Mouse (Mus musculus) embryonic facial prominence, embryonic 12.5 days (tissue): ENCODE measurements around the gene Phpt1. TPM values are rescaled to one million over a fixed set of nuclear protein-coding genes. Genes with fewer than 3 reads are reported as not detected.

ENCODE experiments used
- ATAC-seq: fragments of 200-750 bp; cut with Nextera tagmentation; 2 replicates; pipeline ENCODE4 v1.8.0; 2017; ENCODE audit not compliant: insufficient number of reproducible peaks, insufficient read depth, low FRiP score, low TSS enrichment
- H3K27ac ChIP-seq: fragments of 300-500 bp; sonication (generic); 2 replicates; pipeline ENCODE4 v1.5.1; 2016; ENCODE audit warnings: mild to moderate bottlenecking
- H3K27me3 ChIP-seq: fragments of 300-500 bp; sonication (generic); 2 replicates; pipeline ENCODE4 v1.6.1; 2016; ENCODE audit warnings: mild to moderate bottlenecking, moderate library complexity
- H3K36me3 ChIP-seq: fragments of 300-500 bp; sonication (generic); 2 replicates; pipeline ENCODE4 v1.6.1; 2016; ENCODE audit warnings: mild to moderate bottlenecking
- H3K4me1 ChIP-seq: fragments of 300-500 bp; sonication (generic); 2 replicates; pipeline ENCODE4 v1.6.1; 2016
- H3K4me2 ChIP-seq: fragments of 300-500 bp; sonication (generic); replicated peaks from 2 replicates; pipeline ENCODE4 v1.6.1; 2016; ENCODE audit warnings: mild to moderate bottlenecking, moderate library complexity
- H3K4me3 ChIP-seq: fragments of 300-500 bp; sonication (generic); 2 replicates; pipeline ENCODE4 v1.5.1; 2016; ENCODE audit warnings: mild to moderate bottlenecking
- H3K9ac ChIP-seq: fragments of 300-500 bp; sonication (generic); 2 replicates; pipeline ENCODE4 v1.6.1; 2016; ENCODE audit warnings: mild to moderate bottlenecking, moderate library complexity
- H3K9me3 ChIP-seq: fragments of 300-500 bp; sonication (generic); 2 replicates; pipeline ENCODE4 v1.6.1; 2016; ENCODE audit warnings: mild to moderate bottlenecking, moderate library complexity
- WGBS: fragments of 180-500 bp; shearing (Covaris S2); methylation state at CpG from one replicate; pipeline ENCODE4 v1.1.7; 2016; 5-methylcytosine and 5-hydroxymethylcytosine counted together
- polyA plus RNA-seq: library from polyadenylated mRNA; unstranded; fragments of >200 nt; fragmentation: Nextera tagmentation; extraction: Ambion mirVana; gene quantifications from 2 replicates; pipeline ENCODE4 v1.2.1, GENCODE M21; 2016

Gene Phpt1
- polyA plus RNA-seq, 1 experiment from 2014 or later, result 156 TPM

DNA sequence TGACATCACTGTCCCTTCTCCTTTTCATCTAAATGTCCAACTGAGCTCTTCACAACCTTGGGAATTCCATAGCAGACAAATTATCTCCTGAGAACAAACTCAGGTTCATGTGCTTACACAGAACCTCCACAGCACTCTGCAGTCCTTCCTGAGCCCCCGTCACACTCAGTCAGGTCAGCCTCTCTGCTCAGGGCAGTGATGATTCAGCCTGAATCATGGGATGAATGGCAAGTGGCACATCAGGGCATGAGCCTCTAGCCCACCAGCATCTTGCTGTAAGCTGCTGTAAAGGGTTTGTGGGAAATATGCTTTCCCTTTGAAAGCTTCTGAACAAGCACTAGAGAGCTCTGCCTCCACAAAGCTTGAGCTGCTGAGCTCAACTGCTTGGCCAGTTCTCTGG lies 23.7 kb upstream of the Phpt1 start:
- Histone ChIP-seq H3K4me1 (no peaks in the 10 kb centered on the region), H3K9me3 (no peaks in the 10 kb centered on the region), H3K4me3 (no peak overlapping the region), H3K36me3 (peaks cover 91% of the 10 kb centered on the region), H3K27ac (no peak overlapping the region), H3K4me2 (no peak overlapping the region), H3K9ac (no peak overlapping the region), H3K27me3 (no peaks in the 10 kb centered on the region)
- WGBS, result 81% methylated on average over 1 of the region's 1 CpGs
- no peak for ATAC-seq

DNA sequence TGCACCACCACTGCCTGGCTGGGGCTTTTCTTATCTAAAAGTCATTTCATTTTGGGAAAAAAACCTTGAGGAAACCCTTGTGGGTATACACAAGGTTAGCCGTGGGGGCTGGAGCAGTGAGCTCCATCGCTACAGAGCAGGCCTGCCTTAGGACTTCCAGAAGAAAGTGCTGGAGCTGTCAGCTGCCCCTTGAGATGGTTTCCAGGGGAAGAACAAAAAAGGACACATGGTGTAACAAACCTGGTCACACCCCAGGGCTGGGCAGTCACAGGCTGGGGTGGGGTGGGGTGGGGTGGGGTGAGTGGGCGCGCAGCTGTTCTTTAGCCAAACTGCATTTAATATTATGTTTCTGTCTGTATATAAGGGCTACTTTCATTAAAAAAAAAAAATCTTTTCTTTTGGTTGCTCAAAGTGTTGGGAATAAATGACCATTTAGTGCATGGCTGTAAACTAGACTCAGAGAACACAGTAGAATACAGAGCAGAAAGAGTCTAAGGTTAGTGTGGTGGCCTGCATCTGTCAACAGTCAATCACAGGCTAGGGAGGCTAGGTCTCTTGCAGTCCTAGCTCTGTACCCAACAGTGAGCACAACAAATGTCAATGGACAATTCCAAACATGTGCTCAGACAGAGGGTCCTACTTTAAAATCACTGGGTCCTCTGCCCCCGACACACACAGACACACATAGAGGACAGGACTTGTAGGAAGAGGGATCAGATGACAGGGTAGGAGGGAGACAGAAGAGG lies 21.9 kb upstream of the Phpt1 start:
- no peak for ATAC-seq
- peaks cover 94% of the 10 kb centered on the region for H3K36me3 ChIP-seq
- 95% methylated on average over 5 of the region's 5 CpGs for WGBS

DNA sequence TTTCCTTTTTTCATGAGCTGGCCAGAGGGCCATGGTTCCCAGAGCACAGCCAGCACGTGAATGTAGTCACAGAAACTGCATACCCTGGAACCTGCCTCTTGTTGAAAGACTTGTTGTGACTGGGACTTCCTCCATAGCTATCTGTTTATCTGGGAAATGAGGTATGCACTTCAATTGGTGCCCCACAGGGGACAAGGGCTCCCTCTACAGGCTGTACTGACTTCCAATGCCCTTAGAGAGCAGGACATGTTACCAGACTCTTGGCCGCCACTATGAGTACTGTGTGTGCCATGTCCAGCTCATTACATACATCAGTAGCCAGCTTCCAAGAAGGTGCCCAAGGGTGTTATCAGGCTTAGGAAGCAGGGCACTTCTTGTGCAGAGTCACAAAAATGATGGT lies 16.8 kb upstream of the Phpt1 start:
- Histone ChIP-seq H3K27me3 (no peaks in the 10 kb centered on the region), H3K36me3 (peaks cover 87% of the 10 kb centered on the region), H3K4me2 (no peak overlapping the region), H3K9me3 (no peaks in the 10 kb centered on the region), H3K27ac (no peak overlapping the region), H3K9ac (no peak overlapping the region), H3K4me3 (no peak overlapping the region), H3K4me1 (no peaks in the 10 kb centered on the region)
- WGBS, result 77% methylated on average over 2 of the region's 2 CpGs
- no peak for ATAC-seq

More for the DNA sequence above, 21.9 kb upstream of the Phpt1 start:
- Histone ChIP-seq H3K27ac (no peak overlapping the region), H3K4me2 (no peak overlapping the region), H3K9ac (no peak overlapping the region), H3K4me1 (no peaks in the 10 kb centered on the region), H3K4me3 (no peak overlapping the region), H3K27me3 (no peaks in the 10 kb centered on the region), H3K9me3 (no peaks in the 10 kb centered on the region)

DNA sequence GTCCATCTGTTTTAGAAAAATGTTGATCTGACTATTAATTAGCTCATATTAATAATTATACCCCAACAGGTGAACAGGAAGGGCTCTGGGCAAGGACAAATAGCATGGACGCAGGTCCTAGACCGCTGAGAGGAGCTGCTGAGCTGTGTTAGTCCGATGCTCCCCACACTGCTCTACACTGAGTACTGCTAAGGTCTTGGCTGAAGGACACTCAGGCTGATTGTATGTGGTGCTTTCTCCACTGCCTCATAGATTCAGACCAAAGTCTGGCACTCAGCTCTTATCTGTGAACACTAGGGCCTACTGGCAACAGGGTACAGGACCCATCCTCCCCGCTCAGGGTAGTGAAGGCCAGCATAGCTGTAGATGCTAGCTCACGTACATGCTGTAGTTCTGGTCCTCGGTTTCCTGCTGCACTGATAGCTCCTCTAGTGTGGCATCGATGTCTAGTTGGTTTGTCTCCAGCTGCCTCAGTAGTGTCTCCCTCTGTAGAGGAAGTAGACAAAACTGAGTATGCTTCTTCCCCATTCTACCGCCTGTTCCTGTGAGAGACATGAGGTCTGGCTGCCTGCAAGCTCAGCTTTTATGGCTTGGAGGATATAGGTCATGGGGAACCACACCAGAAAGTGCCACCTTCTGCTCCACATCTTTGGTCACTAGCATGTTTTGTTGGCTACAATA lies 13.3 kb upstream of the Phpt1 start:
- WGBS, result 94% methylated on average over 8 of the region's 8 CpGs
- Histone ChIP-seq H3K4me2 (no peak overlapping the region), H3K36me3 (peaks cover 91% of the 10 kb centered on the region), H3K27ac (no peak overlapping the region), H3K4me1 (no peaks in the 10 kb centered on the region), H3K4me3 (no peak overlapping the region), H3K9me3 (no peaks in the 10 kb centered on the region), H3K9ac (no peak overlapping the region), H3K27me3 (no peaks in the 10 kb centered on the region)
- no peak for ATAC-seq

DNA sequence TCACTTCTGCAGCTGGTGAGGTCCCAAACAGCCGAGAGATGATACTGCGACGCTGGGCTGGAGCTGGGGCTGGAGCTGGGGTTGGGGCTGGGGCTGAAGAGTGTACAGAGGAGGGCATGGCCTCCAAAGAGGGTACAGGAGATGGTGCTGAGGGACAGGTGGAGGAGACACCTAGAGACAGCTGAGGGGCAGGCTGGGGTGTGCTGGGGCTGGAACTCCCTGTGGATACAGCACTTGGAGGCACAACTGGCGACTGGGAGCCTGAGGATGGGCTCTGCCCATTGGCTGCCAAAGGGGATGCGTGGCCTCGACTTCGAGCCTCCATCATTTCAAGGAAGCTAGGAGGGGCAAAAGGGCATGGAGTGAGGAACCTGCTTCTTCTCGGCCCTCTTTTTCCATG lies 12.3 kb upstream of the Phpt1 start:
- no peak overlapping the region for H3K4me3 ChIP-seq
- ATAC-seq, result no peak
- no peak overlapping the region for H3K4me2 ChIP-seq
- H3K4me1 ChIP-seq, result 0 out of 2 replicates have a peak, but pooled peaks cover 6% of the 10 kb centered on the region
- 89% methylated on average over 8 of the region's 8 CpGs for WGBS
- peaks cover 87% of the 10 kb centered on the region for H3K36me3 ChIP-seq
- H3K9me3 ChIP-seq, result no peaks in the 10 kb centered on the region
- H3K27ac ChIP-seq, result no peak overlapping the region
- H3K9ac ChIP-seq, result no peak overlapping the region
- no peaks in the 10 kb centered on the region for H3K27me3 ChIP-seq

DNA sequence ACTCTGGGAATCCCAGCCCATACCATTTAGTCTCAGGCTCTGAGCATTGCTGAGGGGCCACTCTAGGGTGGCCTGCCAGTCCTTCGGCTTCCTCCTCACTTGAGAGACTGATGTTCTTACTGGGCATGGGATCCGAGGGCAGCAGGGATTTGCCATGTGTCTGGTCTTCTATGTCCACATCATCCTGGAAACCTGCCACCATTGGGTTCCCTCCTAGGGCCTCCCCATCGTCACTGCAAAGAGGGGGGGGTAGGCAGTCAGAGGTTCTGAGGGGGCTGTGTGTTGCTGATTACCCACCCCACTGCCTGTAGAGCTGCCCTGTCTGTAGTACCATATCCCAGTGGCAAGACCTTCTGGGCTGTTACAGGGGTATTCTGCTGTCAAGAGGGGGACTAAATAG lies 10.6 kb upstream of the Phpt1 start:
- no peak overlapping the region for H3K4me2 ChIP-seq
- peaks cover 16% of the 10 kb centered on the region; the same call in 1 of the 2 replicates for H3K4me1 ChIP-seq
- H3K27me3 ChIP-seq, result peaks cover 8% of the 10 kb centered on the region
- no peak overlapping the region for H3K27ac ChIP-seq
- H3K36me3 ChIP-seq, result peaks cover 71% of the 10 kb centered on the region
- no peak for ATAC-seq
- WGBS, result 88% methylated on average over 3 of the region's 3 CpGs
- H3K4me3 ChIP-seq, result no peak overlapping the region
- no peak overlapping the region for H3K9ac ChIP-seq
- no peaks in the 10 kb centered on the region for H3K9me3 ChIP-seq

DNA sequence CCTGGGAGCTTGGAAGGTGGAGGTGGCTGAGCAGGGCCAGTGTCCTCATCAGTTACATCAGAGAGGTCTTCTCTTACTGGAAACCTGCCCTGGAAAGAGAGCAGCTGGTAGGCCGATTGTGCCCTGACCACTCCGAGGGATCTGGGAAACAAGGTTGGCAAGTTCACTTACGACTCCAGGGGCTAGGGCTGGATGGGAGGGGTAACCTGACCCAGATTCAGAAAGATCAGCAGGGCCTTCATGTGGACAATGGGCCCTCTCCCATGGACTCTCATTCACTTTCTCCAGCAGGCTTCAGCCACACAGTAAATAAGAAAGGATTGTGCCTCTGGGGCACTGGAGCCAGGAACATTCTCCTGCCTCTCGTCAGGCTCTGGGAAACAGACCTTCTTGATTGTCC lies 9.8 kb upstream of the Phpt1 start:
- no peak for ATAC-seq
- Histone ChIP-seq H3K4me2 (no peak overlapping the region), H3K27me3 (peaks cover 16% of the 10 kb centered on the region), H3K36me3 (peaks cover 65% of the 10 kb centered on the region), H3K9me3 (no peaks in the 10 kb centered on the region), H3K9ac (no peak overlapping the region), H3K4me3 (no peak overlapping the region), H3K4me1 (peaks cover 21% of the 10 kb centered on the region; the same call in 1 of the 2 replicates), H3K27ac (no peak overlapping the region)
- WGBS, result 80% methylated on average over 4 of the region's 4 CpGs

DNA sequence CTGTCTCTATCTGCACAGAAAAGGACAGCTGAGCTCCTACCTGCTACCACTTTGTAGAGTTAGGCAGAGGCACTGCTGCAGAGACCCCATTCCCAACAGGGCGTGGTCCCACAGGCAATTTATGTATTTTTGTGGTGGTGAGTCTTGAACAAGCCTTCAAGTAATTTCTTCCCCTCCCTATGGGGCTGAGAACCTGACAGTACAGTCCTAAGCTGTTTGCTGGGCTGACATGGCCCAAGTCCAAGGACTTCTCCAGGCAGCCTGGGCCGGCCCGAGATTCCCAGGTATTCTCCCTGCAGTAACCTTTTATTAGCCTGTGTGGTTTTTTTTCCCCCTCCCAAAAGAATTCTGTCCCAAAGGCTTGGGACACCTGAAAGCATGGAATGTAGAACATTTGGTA lies 9.1 kb upstream of the Phpt1 start:
- H3K9ac ChIP-seq, result no peak overlapping the region
- peaks cover 28% of the 10 kb centered on the region; the same call in 1 of the 2 replicates for H3K4me1 ChIP-seq
- no peak overlapping the region for H3K27ac ChIP-seq
- no peak overlapping the region for H3K4me2 ChIP-seq
- H3K36me3 ChIP-seq, result peaks cover 63% of the 10 kb centered on the region
- WGBS, result 92% methylated on average over 3 of the region's 3 CpGs
- H3K9me3 ChIP-seq, result no peaks in the 10 kb centered on the region
- peaks cover 23% of the 10 kb centered on the region for H3K27me3 ChIP-seq
- ATAC-seq, result no peak
- H3K4me3 ChIP-seq, result no peak overlapping the region

DNA sequence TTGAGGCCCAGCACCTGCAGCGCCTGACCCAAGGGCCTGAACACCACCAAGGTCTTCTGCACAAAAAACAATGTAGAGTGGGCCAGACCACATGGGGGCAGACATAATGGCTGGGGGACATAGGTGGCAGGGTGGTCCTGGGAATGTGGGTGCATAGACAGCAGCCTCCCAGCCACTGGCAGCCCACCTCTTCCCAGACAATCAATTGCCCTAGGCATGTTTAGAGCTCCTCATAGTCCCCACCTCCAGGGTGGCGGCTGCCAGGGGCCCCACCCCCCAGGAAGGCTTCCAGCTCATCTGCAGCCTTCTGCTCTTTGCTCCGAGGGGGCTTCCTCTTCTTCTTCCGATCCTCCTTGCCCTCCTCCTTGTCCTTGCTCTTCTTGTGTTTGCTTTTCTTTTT lies 8.5 kb upstream of the Phpt1 start:
- WGBS, result 69% methylated on average over 4 of the region's 4 CpGs

DNA sequence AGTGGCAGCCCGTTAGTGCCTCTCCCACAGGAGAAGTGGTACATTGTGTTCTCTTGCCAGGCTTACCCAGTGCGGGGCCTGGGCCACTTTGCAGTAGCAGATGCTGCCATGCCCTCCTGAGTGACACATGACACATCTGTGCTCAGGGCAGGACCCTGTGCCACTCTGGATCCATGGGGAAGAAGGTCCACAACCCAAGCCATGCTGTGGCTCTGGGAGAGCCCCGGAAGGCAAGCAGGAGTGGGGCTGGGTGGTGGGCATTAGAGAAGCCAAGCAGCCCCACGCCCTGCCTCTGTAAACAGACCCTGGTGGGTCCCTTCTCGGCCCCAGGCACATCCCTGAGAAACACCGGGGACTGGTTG lies 8.1 kb upstream of the Phpt1 start:
- WGBS, result 81% methylated on average over 6 of the region's 6 CpGs
- no peak overlapping the region for H3K4me3 ChIP-seq
- H3K27ac ChIP-seq, result no peak overlapping the region
- H3K36me3 ChIP-seq, result peaks cover 52% of the 10 kb centered on the region
- peaks cover 33% of the 10 kb centered on the region for H3K27me3 ChIP-seq
- no peak for ATAC-seq
- H3K9ac ChIP-seq, result no peak overlapping the region
- H3K4me2 ChIP-seq, result no peak overlapping the region
- peaks cover 31% of the 10 kb centered on the region for H3K4me1 ChIP-seq
- H3K9me3 ChIP-seq, result no peaks in the 10 kb centered on the region

More for the DNA sequence above, 8.5 kb upstream of the Phpt1 start:
- peaks cover 29% of the 10 kb centered on the region for H3K27me3 ChIP-seq
- no peak overlapping the region for H3K9ac ChIP-seq
- no peak overlapping the region for H3K4me2 ChIP-seq
- no peak for ATAC-seq
- peaks cover 57% of the 10 kb centered on the region for H3K36me3 ChIP-seq
- peaks cover 29% of the 10 kb centered on the region; the same call in 1 of the 2 replicates for H3K4me1 ChIP-seq
- H3K27ac ChIP-seq, result no peak overlapping the region
- H3K4me3 ChIP-seq, result no peak overlapping the region
- H3K9me3 ChIP-seq, result no peaks in the 10 kb centered on the region

DNA sequence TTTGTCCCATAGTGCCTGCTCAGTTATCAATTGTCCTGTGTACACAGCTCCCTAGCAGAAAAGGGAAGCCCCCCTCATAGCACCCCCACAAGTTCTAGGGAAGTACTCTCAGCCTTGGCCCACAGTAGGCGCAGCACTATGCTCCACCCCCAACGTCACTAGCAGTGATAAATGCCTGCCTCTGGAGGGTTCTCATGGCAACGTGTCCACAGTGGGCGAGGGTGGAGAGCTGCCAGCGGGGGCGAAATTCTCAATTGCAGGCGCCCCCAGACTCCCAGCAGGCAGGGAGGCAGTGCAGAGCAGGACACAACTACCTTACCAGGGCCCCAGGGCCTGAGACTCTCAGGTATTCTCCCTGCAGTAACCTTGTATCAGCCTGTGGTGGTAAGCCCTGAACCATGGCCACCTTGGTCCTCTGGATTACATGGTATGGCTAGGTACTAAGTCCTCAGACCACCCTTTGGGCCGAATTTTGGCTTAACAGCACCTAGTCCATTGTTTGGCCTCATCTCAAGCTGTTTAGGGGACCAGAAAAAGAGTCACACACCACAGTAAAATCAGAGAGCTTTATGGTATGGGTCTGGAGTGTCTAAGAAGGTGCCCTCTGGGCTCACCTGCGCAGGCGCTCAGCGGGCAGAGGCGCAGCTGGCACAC lies 7.6 kb upstream of the Phpt1 start:
- 59% methylated on average over 12 of the region's 12 CpGs for WGBS
- peaks cover 36% of the 10 kb centered on the region for H3K4me1 ChIP-seq
- no peak overlapping the region for H3K4me2 ChIP-seq
- no peaks in the 10 kb centered on the region for H3K9me3 ChIP-seq
- no peak overlapping the region for H3K4me3 ChIP-seq
- H3K36me3 ChIP-seq, result peaks cover 48% of the 10 kb centered on the region
- H3K27ac ChIP-seq, result no peak overlapping the region
- 0 out of 2 replicates have a peak, but pooled peaks have one; percentile 16 for ATAC-seq
- peaks cover 39% of the 10 kb centered on the region for H3K27me3 ChIP-seq
- H3K9ac ChIP-seq, result no peak overlapping the region

DNA sequence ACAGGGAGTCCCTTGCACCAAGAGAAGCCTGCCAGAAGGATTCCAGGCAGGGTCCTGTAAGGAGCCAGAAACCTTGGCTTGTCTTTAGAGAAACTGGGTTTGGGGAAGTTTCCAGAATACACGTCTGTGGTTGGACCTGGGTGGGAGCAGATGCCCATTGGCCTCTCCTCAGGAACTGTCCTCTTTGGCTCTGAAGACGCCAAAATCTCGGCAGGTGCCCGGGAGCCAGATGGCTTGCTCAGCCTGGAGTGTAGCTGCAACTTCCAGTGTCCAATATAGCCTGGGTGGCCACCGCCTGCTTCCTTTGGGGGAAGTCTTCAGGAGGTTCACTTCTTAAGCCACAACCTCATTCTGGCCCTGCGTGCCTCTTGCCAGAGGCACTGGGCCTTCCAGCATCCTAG lies 6.9 kb upstream of the Phpt1 start:
- no peak for ATAC-seq
- H3K9me3 ChIP-seq, result no peaks in the 10 kb centered on the region
- peaks cover 45% of the 10 kb centered on the region for H3K27me3 ChIP-seq
- H3K9ac ChIP-seq, result no peak overlapping the region
- H3K4me1 ChIP-seq, result peaks cover 41% of the 10 kb centered on the region
- H3K4me2 ChIP-seq, result no peak overlapping the region
- H3K36me3 ChIP-seq, result peaks cover 41% of the 10 kb centered on the region
- H3K4me3 ChIP-seq, result 0 out of 2 replicates have a peak overlapping the region, but pooled peaks have one; percentile 35
- 33% methylated on average over 6 of the region's 6 CpGs for WGBS
- H3K27ac ChIP-seq, result no peak overlapping the region
